Mouse (Mus musculus): ENCODE data around the gene Fmc1.

Fmc1 gene

GRCm38 (mm10) chr6:38551062-38551988 is 18.0 kb downstream of the Fmc1 start, which contains the start of gene Luc7l2:
Gene Luc7l2 (plus strand): TSS chr6:38551334.
- DNase-seq (ENCODE audit: low read depth in 2 of 2, low spot score in 2 of 2): peak; percentile 94 to 96

GRCm38 (mm10) chr6:38551989-38552635 is 18.8 kb downstream of the Fmc1 start:
- DNase-seq (ENCODE audit: low read depth in 2 of 2, low spot score in 2 of 2): peak; percentile 95 to 97

- no peak for DNase-seq (ENCODE audit: low read depth in 2 of 2, low spot score in 2 of 2)
Observed at GRCm38 (mm10) chr6:38552636-38553000, 19.3 kb downstream of the Fmc1 start.

- DNase-seq (ENCODE audit: low read depth in 2 of 2, low spot score in 2 of 2): no peak
Observed at GRCm38 (mm10) chr6:38576096-38576495, 42.8 kb downstream of the Fmc1 start.

GRCm38 (mm10) chr6:38580112-38580857 is 47.0 kb downstream of the Fmc1 start:
- no peak for DNase-seq (ENCODE audit: low read depth in 2 of 2, low spot score in 2 of 2)

- no peak for DNase-seq (ENCODE audit: low read depth in 2 of 2, low spot score in 2 of 2)
Observed at GRCm38 (mm10) chr6:38581711-38582110, 48.4 kb downstream of the Fmc1 start.
